Mouse (Mus musculus): ENCODE results near the gene Gnai3. TPM values are rescaled to one million over a fixed set of nuclear protein-coding genes. Genes with fewer than 3 reads are reported as not detected.

The Gnai3 gene
- polyA plus RNA-seq, 1 experiment: 28.8 TPM

- H3K4me3 ChIP-seq (ENCODE audit: insufficient read depth, poor library complexity, severe bottlenecking): no peak overlapping the region
- no peaks in the 10 kb centered on the region for H3K79me3 ChIP-seq (ENCODE audit: low read depth)
- no peak overlapping the region for H3ac ChIP-seq (ENCODE audit: control insufficient read depth, insufficient read length, low read depth)
- H3K36me3 ChIP-seq (ENCODE audit: control insufficient read depth, insufficient read depth): peaks cover 70% of the 10 kb centered on the region
- TF ChIP-seq FOSL1 (IDR thresholded peaks at IDR 0.05; ENCODE audit: insufficient read depth, low read length, poor library complexity, severe bottlenecking) (no peak), MYOD1 (IDR thresholded peaks at IDR 0.05; ENCODE audit: control insufficient read depth, insufficient read length, low read depth) (no peak), MAX (IDR thresholded peaks at IDR 0.05) (no peak), MYOG (IDR thresholded peaks at IDR 0.05; ENCODE audit: control insufficient read depth, extremely low read depth, insufficient read length) (no peak), CEBPB (IDR thresholded peaks at IDR 0.05; ENCODE audit: low read depth) (no peak), CTCF (IDR thresholded peaks at IDR 0.05; ENCODE audit: control insufficient read depth, insufficient read depth, insufficient read length) (no peak), USF1 (IDR thresholded peaks at IDR 0.05; ENCODE audit: low read depth) (no peak)
- no peaks in the 10 kb centered on the region for H3K27me3 ChIP-seq (ENCODE audit: control insufficient read depth, insufficient read depth, insufficient read length)
- H3K79me2 ChIP-seq (ENCODE audit: control insufficient read depth, insufficient read depth): no peaks in the 10 kb centered on the region
These were observed 32.2 kb downstream of the Gnai3 start for GRCm38 (mm10) chr3:108113591-108114289.

- H3K4me3 ChIP-seq (ENCODE audit: insufficient read depth, poor library complexity, severe bottlenecking): no peak overlapping the region
These were observed 33.3 kb downstream of the Gnai3 start for GRCm38 (mm10) chr3:108112666-108113065.

GRCm38 (mm10) chr3:108112246-108112645 is 33.7 kb downstream of the Gnai3 start:
- H3K79me3 ChIP-seq (ENCODE audit: low read depth): no peaks in the 10 kb centered on the region
- H3K79me2 ChIP-seq (ENCODE audit: control insufficient read depth, insufficient read depth): no peaks in the 10 kb centered on the region
- peaks cover 74% of the 10 kb centered on the region for H3K36me3 ChIP-seq (ENCODE audit: control insufficient read depth, insufficient read depth)
- H3K27me3 ChIP-seq (ENCODE audit: control insufficient read depth, insufficient read depth, insufficient read length): no peaks in the 10 kb centered on the region
- no peak overlapping the region for H3ac ChIP-seq (ENCODE audit: control insufficient read depth, insufficient read length, low read depth)
- TF ChIP-seq CTCF (IDR thresholded peaks at IDR 0.05; ENCODE audit: control insufficient read depth, insufficient read depth, insufficient read length): no peak
- TF ChIP-seq USF1 (IDR thresholded peaks at IDR 0.05; ENCODE audit: low read depth): no peak
- no peak for TF ChIP-seq FOSL1 (IDR thresholded peaks at IDR 0.05; ENCODE audit: insufficient read depth, low read length, poor library complexity, severe bottlenecking)
- no peak for TF ChIP-seq MYOD1 (IDR thresholded peaks at IDR 0.05; ENCODE audit: control insufficient read depth, insufficient read length, low read depth)
- no peak for TF ChIP-seq MYOG (IDR thresholded peaks at IDR 0.05; ENCODE audit: control insufficient read depth, extremely low read depth, insufficient read length)
- TF ChIP-seq MAX (IDR thresholded peaks at IDR 0.05): no peak
- TF ChIP-seq CEBPB (IDR thresholded peaks at IDR 0.05; ENCODE audit: low read depth): no peak
- H3K4me3 ChIP-seq (ENCODE audit: insufficient read depth, poor library complexity, severe bottlenecking): no peak overlapping the region

More at GRCm38 (mm10) chr3:108112666-108113065, 33.3 kb downstream of the Gnai3 start:
- TF ChIP-seq CTCF (IDR thresholded peaks at IDR 0.05; ENCODE audit: control insufficient read depth, insufficient read depth, insufficient read length) (no peak), MYOG (IDR thresholded peaks at IDR 0.05; ENCODE audit: control insufficient read depth, extremely low read depth, insufficient read length) (no peak), MAX (IDR thresholded peaks at IDR 0.05) (no peak), USF1 (IDR thresholded peaks at IDR 0.05; ENCODE audit: low read depth) (no peak), CEBPB (IDR thresholded peaks at IDR 0.05; ENCODE audit: low read depth) (no peak), MYOD1 (IDR thresholded peaks at IDR 0.05; ENCODE audit: control insufficient read depth, insufficient read length, low read depth) (no peak), FOSL1 (IDR thresholded peaks at IDR 0.05; ENCODE audit: insufficient read depth, low read length, poor library complexity, severe bottlenecking) (no peak)
- Histone ChIP-seq H3K79me2 (ENCODE audit: control insufficient read depth, insufficient read depth) (no peaks in the 10 kb centered on the region), H3ac (ENCODE audit: control insufficient read depth, insufficient read length, low read depth) (no peak overlapping the region), H3K79me3 (ENCODE audit: low read depth) (no peaks in the 10 kb centered on the region), H3K27me3 (ENCODE audit: control insufficient read depth, insufficient read depth, insufficient read length) (no peaks in the 10 kb centered on the region), H3K36me3 (ENCODE audit: control insufficient read depth, insufficient read depth) (peaks cover 75% of the 10 kb centered on the region)

- TF ChIP-seq CEBPB (IDR thresholded peaks at IDR 0.05; ENCODE audit: low read depth): no peak
- no peak for TF ChIP-seq FOSL1 (IDR thresholded peaks at IDR 0.05; ENCODE audit: insufficient read depth, low read length, poor library complexity, severe bottlenecking)
- no peak for TF ChIP-seq CTCF (IDR thresholded peaks at IDR 0.05; ENCODE audit: control insufficient read depth, insufficient read depth, insufficient read length)
- TF ChIP-seq MYOD1 (IDR thresholded peaks at IDR 0.05; ENCODE audit: control insufficient read depth, insufficient read length, low read depth): no peak
- TF ChIP-seq MAX (IDR thresholded peaks at IDR 0.05): no peak
- TF ChIP-seq USF1 (IDR thresholded peaks at IDR 0.05; ENCODE audit: low read depth): no peak
- TF ChIP-seq MYOG (IDR thresholded peaks at IDR 0.05; ENCODE audit: control insufficient read depth, extremely low read depth, insufficient read length): no peak
- no peak overlapping the region for H3ac ChIP-seq (ENCODE audit: control insufficient read depth, insufficient read length, low read depth)
- H3K36me3 ChIP-seq (ENCODE audit: control insufficient read depth, insufficient read depth): peaks cover 80% of the 10 kb centered on the region
- H3K27me3 ChIP-seq (ENCODE audit: control insufficient read depth, insufficient read depth, insufficient read length): no peaks in the 10 kb centered on the region
- H3K79me3 ChIP-seq (ENCODE audit: low read depth): no peaks in the 10 kb centered on the region
- H3K79me2 ChIP-seq (ENCODE audit: control insufficient read depth, insufficient read depth): no peaks in the 10 kb centered on the region
- no peak overlapping the region for H3K4me3 ChIP-seq (ENCODE audit: insufficient read depth, poor library complexity, severe bottlenecking)
These were observed 34.6 kb downstream of the Gnai3 start for GRCm38 (mm10) chr3:108111320-108111719.

GRCm38 (mm10) chr3:108105281-108105680 is 40.7 kb downstream of the Gnai3 start:
- H3K36me3 ChIP-seq (ENCODE audit: control insufficient read depth, insufficient read depth): peaks cover 43% of the 10 kb centered on the region
- no peak for TF ChIP-seq CEBPB (IDR thresholded peaks at IDR 0.05; ENCODE audit: low read depth)
- TF ChIP-seq MAX (IDR thresholded peaks at IDR 0.05): no peak
- TF ChIP-seq CTCF (IDR thresholded peaks at IDR 0.05; ENCODE audit: control insufficient read depth, insufficient read depth, insufficient read length): no peak
- TF ChIP-seq MYOG (IDR thresholded peaks at IDR 0.05; ENCODE audit: control insufficient read depth, extremely low read depth, insufficient read length): no peak
- TF ChIP-seq USF1 (IDR thresholded peaks at IDR 0.05; ENCODE audit: low read depth): no peak
- no peak for TF ChIP-seq FOSL1 (IDR thresholded peaks at IDR 0.05; ENCODE audit: insufficient read depth, low read length, poor library complexity, severe bottlenecking)
- TF ChIP-seq MYOD1 (IDR thresholded peaks at IDR 0.05; ENCODE audit: control insufficient read depth, insufficient read length, low read depth): no peak
- no peaks in the 10 kb centered on the region for H3K27me3 ChIP-seq (ENCODE audit: control insufficient read depth, insufficient read depth, insufficient read length)
- H3ac ChIP-seq (ENCODE audit: control insufficient read depth, insufficient read length, low read depth): no peak overlapping the region
- no peak overlapping the region for H3K4me3 ChIP-seq (ENCODE audit: insufficient read depth, poor library complexity, severe bottlenecking)
- no peaks in the 10 kb centered on the region for H3K79me2 ChIP-seq (ENCODE audit: control insufficient read depth, insufficient read depth)
- H3K79me3 ChIP-seq (ENCODE audit: low read depth): no peaks in the 10 kb centered on the region
